In genomic region chr7:96749753-96750152, GRCm38 (mm10) we compare ENCODE assay signal across 13 mouse cellular contexts.
DNase-seq lines count a peak whose midpoint lies in the region; ATAC-seq and TF ChIP-seq lines count a peak whose summit lies in the region.
"Had no signal": no experiment of that assay in that cellular context is flagged by ENCODE, and none has a peak within 500 bp of the region (broad histone marks: within the 10 kb centered on the region; RNA-seq: fewer than 3 reads in every experiment).

No protein-coding gene starts in this region.

- H3K27me3 ChIP-seq in forebrain, embryonic 10.5 days (ENCODE audit: poor library complexity, severe bottlenecking), result peaks cover 1% of the 10 kb centered on the region
- H3K27me3 ChIP-seq in forebrain, postnatal 0 days (ENCODE audit: insufficient read depth, low read length), result no peaks in the 10 kb centered on the region
- no peaks in the 10 kb centered on the region for H3K27me3 ChIP-seq in hindbrain, embryonic 12.5 days
- H3K27me3 ChIP-seq in hindbrain, embryonic 14.5 days (ENCODE audit: control insufficient read depth, insufficient read depth, low read length), result no peaks in the 10 kb centered on the region
- no peaks in the 10 kb centered on the region for H3K27me3 ChIP-seq in limb, embryonic 11.5 days (ENCODE audit: control insufficient read depth, insufficient read depth, low read length)

- H3K9me3 ChIP-seq in forebrain, embryonic 10.5 days, result no peaks in the 10 kb centered on the region
- H3K9me3 ChIP-seq in forebrain, postnatal 0 days (ENCODE audit: low read length), result no peaks in the 10 kb centered on the region
- no peaks in the 10 kb centered on the region for H3K9me3 ChIP-seq in hindbrain, embryonic 12.5 days (replicated peaks)
- H3K9me3 ChIP-seq in hindbrain, embryonic 14.5 days (ENCODE audit: control insufficient read depth, low read length), result no peaks in the 10 kb centered on the region
- no peaks in the 10 kb centered on the region for H3K9me3 ChIP-seq in limb, embryonic 11.5 days (ENCODE audit: control insufficient read depth, low read length)
- H3K9me3 ChIP-seq: liver, embryonic 12.5 days had no signal

- no peak for TF ChIP-seq CTCF in forebrain, postnatal 0 days (IDR thresholded peaks at IDR 0.05; ENCODE audit: low read depth)

- no peak overlapping the region for H3K4me2 ChIP-seq in forebrain, postnatal 0 days (ENCODE audit: low read depth)
- H3K4me2 ChIP-seq in hindbrain, embryonic 12.5 days (replicated peaks), result no peak overlapping the region
- no peak overlapping the region for H3K4me2 ChIP-seq in hindbrain, embryonic 14.5 days (replicated peaks)
- no peak overlapping the region for H3K4me2 ChIP-seq in limb, embryonic 11.5 days (ENCODE audit: low read depth, severe bottlenecking)
- H3K4me2 ChIP-seq: liver, embryonic 12.5 days; midbrain, embryonic 11.5 days had no signal

- 66% methylated on average over 8 of the region's 8 CpGs for WGBS in forebrain, embryonic 10.5 days
- 76% methylated on average over 8 of the region's 8 CpGs for WGBS in forebrain, postnatal 0 days
- 60% methylated on average over 8 of the region's 8 CpGs for WGBS in hindbrain, embryonic 12.5 days
- WGBS in hindbrain, embryonic 14.5 days, result 83% methylated on average over 8 of the region's 8 CpGs
- 8% methylated on average over 8 of the region's 8 CpGs for WGBS in limb, embryonic 11.5 days

- H3K9ac ChIP-seq in forebrain, postnatal 0 days, result no peak overlapping the region
- H3K9ac ChIP-seq in hindbrain, embryonic 12.5 days, result no peak overlapping the region
- H3K9ac ChIP-seq in hindbrain, embryonic 14.5 days, result no peak overlapping the region
- H3K9ac ChIP-seq in limb, embryonic 11.5 days (ENCODE audit: low read length), result no peak overlapping the region
- H3K9ac ChIP-seq: liver, embryonic 12.5 days had no signal

- DNase-seq in forebrain, embryonic 10.5 days (ENCODE audit: extremely low spot score, low spot score), result peak; percentile 26
- DNase-seq in forebrain, postnatal 0 days, result no peak
- DNase-seq in hindbrain, embryonic 14.5 days (ENCODE audit: low spot score), result no peak
- peak; percentile 78 for DNase-seq in embryo, embryonic 10 days (ENCODE audit: low spot score)
- DNase-seq in limb, embryonic 11.5 days (ENCODE audit: low spot score), result peak; percentile 70
- no peak for DNase-seq in adrenal gland, postnatal 10 days
- DNase-seq: cerebellum, postnatal 25 days had no signal

- no peak for ATAC-seq in forebrain, postnatal 0 days
- ATAC-seq in hindbrain, embryonic 12.5 days (ENCODE audit: low FRiP score), result no peak
- no peak for ATAC-seq in hindbrain, embryonic 14.5 days (ENCODE audit: low FRiP score)
- peak; percentile 45; the same call in 1 of the 2 replicates for ATAC-seq in limb, embryonic 11.5 days (ENCODE audit: insufficient number of reproducible peaks, low FRiP score, low TSS enrichment, low read depth)
- no peak for ATAC-seq in activated CD4-positive, CD25-positive, alpha-beta regulatory T cell, adult 4 months
- ATAC-seq: inflammation-experienced regulatory T-cells, adult 6 months; liver, embryonic 12.5 days had no signal

- peak overlapping the region; percentile 70 for H3K27ac ChIP-seq in forebrain, embryonic 10.5 days
- H3K27ac ChIP-seq in forebrain, postnatal 0 days (ENCODE audit: low read depth, low read length), result no peak overlapping the region
- H3K27ac ChIP-seq in hindbrain, embryonic 12.5 days, result 0 out of 2 replicates have a peak overlapping the region, but pooled peaks have one; percentile 18
- H3K27ac ChIP-seq in hindbrain, embryonic 14.5 days, result no peak overlapping the region
- no peak overlapping the region; the same call in 1 of the 2 replicates for H3K27ac ChIP-seq in limb, embryonic 11.5 days (replicated peaks; ENCODE audit: low read depth, low read length)
- H3K27ac ChIP-seq: kidney, postnatal 0 days; liver, embryonic 12.5 days had no signal

- peaks cover 58% of the 10 kb centered on the region for H3K4me1 ChIP-seq in forebrain, embryonic 10.5 days
- H3K4me1 ChIP-seq in forebrain, postnatal 0 days (ENCODE audit: insufficient read depth), result peaks cover 8% of the 10 kb centered on the region; the same call in 1 of the 2 replicates
- H3K4me1 ChIP-seq in hindbrain, embryonic 12.5 days, result peaks cover 22% of the 10 kb centered on the region
- H3K4me1 ChIP-seq in hindbrain, embryonic 14.5 days (replicated peaks; ENCODE audit: control insufficient read depth, insufficient read depth, low read length), result peaks cover 21% of the 10 kb centered on the region
- H3K4me1 ChIP-seq in limb, embryonic 11.5 days (ENCODE audit: control insufficient read depth, insufficient read depth, low read length), result peaks cover 39% of the 10 kb centered on the region
- H3K4me1 ChIP-seq: liver, embryonic 12.5 days had no signal

- no peak overlapping the region for H3K4me3 ChIP-seq in forebrain, embryonic 10.5 days
- H3K4me3 ChIP-seq in forebrain, postnatal 0 days (ENCODE audit: low read depth, low read length), result no peak overlapping the region
- no peak overlapping the region for H3K4me3 ChIP-seq in hindbrain, embryonic 12.5 days
- no peak overlapping the region for H3K4me3 ChIP-seq in hindbrain, embryonic 14.5 days (replicated peaks; ENCODE audit: low read length)
- H3K4me3 ChIP-seq in limb, embryonic 11.5 days (ENCODE audit: low read depth, low read length), result no peak overlapping the region
- H3K4me3 ChIP-seq: liver, embryonic 12.5 days had no signal

- peaks cover 4% of the 10 kb centered on the region for H3K36me3 ChIP-seq in forebrain, embryonic 10.5 days (replicated peaks)
- no peaks in the 10 kb centered on the region for H3K36me3 ChIP-seq in forebrain, postnatal 0 days (ENCODE audit: insufficient read depth)
- no peaks in the 10 kb centered on the region for H3K36me3 ChIP-seq in hindbrain, embryonic 12.5 days
- no peaks in the 10 kb centered on the region for H3K36me3 ChIP-seq in hindbrain, embryonic 14.5 days (replicated peaks; ENCODE audit: control insufficient read depth, insufficient read depth)
- H3K36me3 ChIP-seq in limb, embryonic 11.5 days (ENCODE audit: control insufficient read depth, insufficient read depth, low read length), result no peaks in the 10 kb centered on the region
- H3K36me3 ChIP-seq: liver, embryonic 12.5 days had no signal

Comparison
In these comparisons a context has a peak if more than half of its experiments do, and no peak if none do; other contexts are left out.
1. DNase-seq: peak in forebrain, embryonic 10.5 days (single experiment), embryo, embryonic 10 days (single experiment) and limb, embryonic 11.5 days (single experiment); none in forebrain, postnatal 0 days (single experiment), hindbrain, embryonic 14.5 days (single experiment) and adrenal gland, postnatal 10 days (single experiment).
2. H3K27ac ChIP-seq: peak in forebrain, embryonic 10.5 days (single experiment) and hindbrain, embryonic 12.5 days (single experiment); none in forebrain, postnatal 0 days (single experiment), hindbrain, embryonic 14.5 days (single experiment) and limb, embryonic 11.5 days (single experiment).